Mouse (Mus musculus) MEL (cell line): ENCODE data around the gene Hvcn1. TPM values are rescaled to one million over a fixed set of nuclear protein-coding genes. Genes with fewer than 3 reads are reported as not detected.

ENCODE experiments used
- DNase-seq: peaks from one replicate; pipeline ENCODE4 v3.0.0; 2011; ENCODE audit warnings: low read depth, low spot score
- H3K27ac ChIP-seq: 2 replicates; pipeline ENCODE4 v1.5.1; 2012; ENCODE audit warnings: low read depth, mild to moderate bottlenecking, control low read depth, low read length, moderate library complexity; ENCODE audit not compliant: control insufficient read depth
- H3K27me3 ChIP-seq, 2 experiments: fragments of 150-350 bp in 1 of 2; sonication (generic) in 1 of 2; 2 replicates each; pipeline ENCODE4 v1.6.1; 2012; ENCODE audit warnings: low read length in 2 of 2, mild to moderate bottlenecking in 2 of 2, improper control_type of control experiment in 1 of 2, moderate library complexity in 1 of 2; ENCODE audit not compliant: insufficient read depth in 2 of 2, control insufficient read depth in 1 of 2
- H3K36me3 ChIP-seq, 2 experiments: 2 replicates each; pipeline ENCODE4 v1.6.1; 2012 to 2014; ENCODE audit warnings: low read length in 2 of 2, improper control_type of control experiment in 1 of 2, inconsistent platforms in 1 of 2, mild to moderate bottlenecking in 1 of 2; ENCODE audit not compliant: insufficient read depth in 2 of 2, control insufficient read depth in 1 of 2
- H3K4me1 ChIP-seq, 2 experiments: fragments of 150-350 bp in 1 of 2; sonication (generic) in 1 of 2; 2 replicates each; pipeline ENCODE4 v1.6.1; 2012; ENCODE audit warnings: low read length in 2 of 2, improper control_type of control experiment in 1 of 2, mild to moderate bottlenecking in 1 of 2; ENCODE audit not compliant: insufficient read depth in 2 of 2, control insufficient read depth in 1 of 2
- H3K4me3 ChIP-seq, 2 experiments: fragments of 150-350 bp in 1 of 2; sonication (generic) in 1 of 2; 2 replicates each; pipeline ENCODE4 v1.5.1; 2012; ENCODE audit warnings: low read depth in 2 of 2, low read length in 2 of 2, mild to moderate bottlenecking in 2 of 2, moderate library complexity in 2 of 2, control low read depth in 1 of 2, improper control_type of control experiment in 1 of 2; ENCODE audit not compliant: control insufficient read depth in 1 of 2, insufficient read depth in 1 of 2
- H3K79me2 ChIP-seq: 2 replicates; pipeline ENCODE4 v1.6.1; 2012; ENCODE audit warnings: mild to moderate bottlenecking, low read length, moderate library complexity; ENCODE audit not compliant: control insufficient read depth, poor library complexity, insufficient read depth
- H3K9ac ChIP-seq: 2 replicates; pipeline ENCODE4 v1.6.1; 2012; ENCODE audit warnings: low read depth, mild to moderate bottlenecking, control low read depth, low read length, moderate library complexity; ENCODE audit not compliant: control insufficient read depth, poor library complexity, severe bottlenecking
- H3K9me3 ChIP-seq: fragments of 150-350 bp; sonication (generic); replicated peaks from 2 replicates; pipeline ENCODE4 v1.6.1; 2012; ENCODE audit warnings: mild to moderate bottlenecking, low read length, improper control_type of control experiment, moderate library complexity; ENCODE audit not compliant: insufficient read depth
- BHLHE40 ChIP-seq: IDR thresholded peaks from 2 replicates; pipeline ENCODE4 v1.6.1; 2012; ENCODE audit warnings: low read depth, mild to moderate bottlenecking, inconsistent platforms, low read length, improper control_type of control experiment, borderline replicate concordance
- CHD2 ChIP-seq: IDR thresholded peaks from 2 replicates; pipeline ENCODE4 v1.6.1; 2011; ENCODE audit warnings: low read length, improper control_type of control experiment
- CTCF ChIP-seq, 3 experiments: IDR thresholded peaks in 2 of 3; conservative IDR thresholded peaks in 1 of 3; 2 replicates each; pipeline ENCODE4 v1.5.1; 2011 to 2012; ENCODE audit warnings: low read length in 3 of 3, low read depth in 2 of 3, mild to moderate bottlenecking in 2 of 3, improper control_type of control experiment in 1 of 3, inconsistent platforms in 1 of 3, mixed read lengths in 1 of 3, moderate library complexity in 1 of 3; ENCODE audit not compliant: control insufficient read depth in 1 of 3, insufficient read depth in 1 of 3, poor library complexity in 1 of 3, severe bottlenecking in 1 of 3
- E2F4 ChIP-seq: IDR thresholded peaks from 2 replicates; pipeline ENCODE4 v1.6.1; 2011; ENCODE audit warnings: low read depth, low read length, improper control_type of control experiment, borderline replicate concordance
- ELF1 ChIP-seq: IDR thresholded peaks from 2 replicates; pipeline ENCODE4 v1.6.1; 2014; ENCODE audit warnings: low read depth, mild to moderate bottlenecking, inconsistent platforms, low read length, improper control_type of control experiment, moderate library complexity
- ETS1 ChIP-seq: IDR thresholded peaks from 2 replicates; pipeline ENCODE4 v1.6.1; 2012; ENCODE audit warnings: low read depth, mild to moderate bottlenecking, inconsistent platforms, low read length, improper control_type of control experiment, moderate library complexity
- GATA1 ChIP-seq: IDR thresholded peaks from 2 replicates; pipeline ENCODE4 v1.6.1; 2011; ENCODE audit warnings: low read depth, low read length, improper control_type of control experiment
- JUND ChIP-seq: IDR thresholded peaks from 2 replicates; pipeline ENCODE4 v1.6.1; 2011; ENCODE audit warnings: low read depth, mild to moderate bottlenecking, improper control_type of control experiment, low read length
- MAFK ChIP-seq: IDR thresholded peaks from 2 replicates; pipeline ENCODE4 v1.6.1; 2011; ENCODE audit warnings: low read depth, mild to moderate bottlenecking, low read length, improper control_type of control experiment, borderline replicate concordance
- MXI1 ChIP-seq: IDR thresholded peaks from 2 replicates; pipeline ENCODE4 v1.6.1; 2011; ENCODE audit warnings: mild to moderate bottlenecking, low read depth, low read length, improper control_type of control experiment
- MYB ChIP-seq: IDR thresholded peaks from 2 replicates; pipeline ENCODE4 v1.6.1; 2011; ENCODE audit warnings: mild to moderate bottlenecking, low read depth, low read length, improper control_type of control experiment
- MYC ChIP-seq: IDR thresholded peaks from 2 replicates; pipeline ENCODE4 v1.6.1; 2011; ENCODE audit warnings: low read depth, mild to moderate bottlenecking, low read length, improper control_type of control experiment, moderate library complexity
- NELFE ChIP-seq: IDR thresholded peaks from 2 replicates; pipeline ENCODE4 v1.6.1; 2011; ENCODE audit warnings: low read depth, low read length, improper control_type of control experiment
- POLR2AphosphoS2 ChIP-seq: IDR thresholded peaks from 2 replicates; pipeline ENCODE4 v1.6.1; 2011; ENCODE audit warnings: low read length, improper control_type of control experiment
- RAD21 ChIP-seq: IDR thresholded peaks from 2 replicates; pipeline ENCODE4 v1.6.1; 2011; ENCODE audit warnings: mild to moderate bottlenecking, low read depth, low read length, improper control_type of control experiment
- SIN3A ChIP-seq: IDR thresholded peaks from 2 replicates; pipeline ENCODE4 v1.6.1; 2012; ENCODE audit warnings: low read length, improper control_type of control experiment, inconsistent platforms
- USF1 ChIP-seq: IDR thresholded peaks from 2 replicates; pipeline ENCODE4 v1.6.1; 2014; ENCODE audit warnings: low read depth, mild to moderate bottlenecking, inconsistent platforms, low read length, improper control_type of control experiment, moderate library complexity
- ZKSCAN1 ChIP-seq: IDR thresholded peaks from 2 replicates; pipeline ENCODE4 v1.6.1; 2012; ENCODE audit warnings: low read depth, mild to moderate bottlenecking, inconsistent platforms, low read length, improper control_type of control experiment, moderate library complexity
- polyA plus RNA-seq, 2 experiments: library from polyadenylated mRNA; stranded (reverse) in 1 of 2; unstranded in 1 of 2; fragments of >175 nt in 1 of 2; fragments of >200 nt in 1 of 2; gene quantifications; 2 replicates each; pipeline versions ENCODE4 v1.2.1 to v1.2.4; 2012; ENCODE audit warnings: low replicate concordance in 2 of 2, low read depth in 1 of 2; ENCODE audit not compliant: insufficient read length in 2 of 2, insufficient read depth in 1 of 2, missing spikeins in 1 of 2
- total RNA-seq: library from RNA; depleted of rRNA; stranded (reverse); fragments of 300-350 nt; gene quantifications from 2 replicates; pipeline ENCODE4 v1.2.3, GENCODE M21; 2012

Gene Hvcn1
- total and polyA plus RNA-seq, 3 experiments = 8.4 to 13.5 TPM; not detected in 1

- Histone ChIP-seq H3K27ac (no peak overlapping the region), H3K79me2 (no peaks in the 10 kb centered on the region), H3K9me3 (no peaks in the 10 kb centered on the region), H3K27me3 (no peaks in the 10 kb centered on the region), H3K4me1 (peaks cover 0 to 8% of the 10 kb centered on the region in 2 experiments; a peak in 2 of 4 replicates), H3K36me3 (no peaks in the 10 kb centered on the region; a peak in 1 of 4 replicates), H3K4me3 (no peak overlapping the region), H3K9ac (no peak overlapping the region)
- DNase-seq = no peak
- TF ChIP-seq ELF1 (no peak), MYB (no peak), RAD21 (no peak), JUND (no peak), MYC (no peak)
Observed at GRCm38 (mm10) chr5:122210890-122211289, 4.3 kb downstream of the Hvcn1 start.

GRCm38 (mm10) chr5:122212125-122212524 is 5.5 kb downstream of the Hvcn1 start:
- Histone ChIP-seq H3K27me3 (no peaks in the 10 kb centered on the region), H3K4me3 (no peak overlapping the region), H3K9me3 (no peaks in the 10 kb centered on the region), H3K79me2 (no peaks in the 10 kb centered on the region), H3K36me3 (no peaks in the 10 kb centered on the region), H3K4me1 (peaks cover 0 to under 1% of the 10 kb centered on the region in 2 experiments; a peak in 1 of 4 replicates), H3K9ac (no peak overlapping the region), H3K27ac (no peak overlapping the region)
- no peak for TF ChIP-seq SIN3A
- TF ChIP-seq ZKSCAN1 = no peak
- TF ChIP-seq MXI1 = no peak
- TF ChIP-seq ETS1 = no peak
- TF ChIP-seq USF1 = no peak
- TF ChIP-seq GATA1 = no peak
- no peak for TF ChIP-seq RAD21
- no peak for TF ChIP-seq MAFK
- no peak for TF ChIP-seq BHLHE40
- TF ChIP-seq E2F4 = no peak
- no peak for TF ChIP-seq NELFE
- TF ChIP-seq CHD2 = no peak
- TF ChIP-seq POLR2AphosphoS2 = no peak
- no peak for TF ChIP-seq CTCF (IDR thresholded peaks at IDR 0.05 in 2 of 3, conservative IDR thresholded peaks at IDR 0.05 in 1 of 3; ENCODE audit: control insufficient read depth in 1 of 3, insufficient read depth in 1 of 3, low read depth in 2 of 3, low read length in 3 of 3, poor library complexity in 1 of 3, severe bottlenecking in 1 of 3)
- no peak for DNase-seq
